Mouse (Mus musculus) neural tube, embryonic 14.5 days (tissue): Measurements from ENCODE around the gene Tfpi. TPM values are rescaled to one million over a fixed set of nuclear protein-coding genes. Genes with fewer than 3 reads are reported as not detected.

Experiments used
- ATAC-seq: fragments of 200-750 bp; cut with Nextera tagmentation; 2 replicates; pipeline ENCODE4 v1.8.0; 2017; ENCODE audit warnings: low read depth, mild to moderate bottlenecking, moderate TSS enrichment, moderate library complexity
- H3K27ac ChIP-seq: fragments of 300-500 bp; sonication (generic); 2 replicates; pipeline ENCODE4 v1.5.1; 2014; ENCODE audit warnings: low read depth, mild to moderate bottlenecking, control low read depth, low read length, moderate library complexity, mixed read lengths
- H3K27me3 ChIP-seq: fragments of 300-500 bp; sonication (generic); 2 replicates; pipeline ENCODE4 v1.6.1; 2014; ENCODE audit warnings: low read length; ENCODE audit not compliant: control insufficient read depth, insufficient read depth
- H3K36me3 ChIP-seq: fragments of 300-500 bp; sonication (generic); 2 replicates; pipeline ENCODE4 v1.6.1; 2014; ENCODE audit warnings: low read length, mixed read lengths; ENCODE audit not compliant: control insufficient read depth, insufficient read depth
- H3K4me1 ChIP-seq: fragments of 300-500 bp; sonication (generic); 2 replicates; pipeline ENCODE4 v1.6.1; 2014; ENCODE audit warnings: low read length; ENCODE audit not compliant: control insufficient read depth, insufficient read depth
- H3K4me2 ChIP-seq: fragments of 300-500 bp; sonication (generic); 2 replicates; pipeline ENCODE4 v1.6.1; 2014; ENCODE audit warnings: mild to moderate bottlenecking, low read depth, low read length, control low read depth
- H3K4me3 ChIP-seq: fragments of 300-500 bp; sonication (generic); 2 replicates; pipeline ENCODE4 v1.5.1; 2014; ENCODE audit warnings: low read depth, low read length, control low read depth, mixed read lengths
- H3K9ac ChIP-seq: fragments of 300-500 bp; sonication (generic); replicated peaks from 2 replicates; pipeline ENCODE4 v1.6.1; 2014; ENCODE audit warnings: low read depth, mild to moderate bottlenecking, control low read depth, low read length, mixed read lengths
- H3K9me3 ChIP-seq: fragments of 300-500 bp; sonication (generic); 2 replicates; pipeline ENCODE4 v1.6.1; 2016; ENCODE audit warnings: low read length; ENCODE audit not compliant: control insufficient read depth
- WGBS: fragments of 180-500 bp; shearing (Covaris S2); extraction: QIAGEN DNeasy Blood & Tissue Kit; methylation state at CpG from one replicate; pipeline ENCODE4 v1.1.7; 2014; 5-methylcytosine and 5-hydroxymethylcytosine counted together
- polyA plus RNA-seq: library from polyadenylated mRNA; unstranded; fragments of >200 nt; fragmentation: Nextera tagmentation; extraction: Ambion mirVana; gene quantifications from 2 replicates; pipeline ENCODE4 v1.2.1, GENCODE M21; 2014

Tfpi gene
- polyA plus RNA-seq, 1 experiment from 2014 or later: 4.5 TPM

- Histone ChIP-seq H3K4me1 (no peaks in the 10 kb centered on the region), H3K27ac (peak overlapping the region; percentile 12; the same call in 1 of the 2 replicates), H3K36me3 (no peaks in the 10 kb centered on the region), H3K4me3 (peak overlapping the region; percentile 14; the same call in 1 of the 2 replicates), H3K9ac (no peak overlapping the region), H3K27me3 (no peaks in the 10 kb centered on the region), H3K9me3 (no peaks in the 10 kb centered on the region), H3K4me2 (peak overlapping the region; percentile 35; the same call in 1 of the 2 replicates)
- WGBS: 46% methylated on average over 7 of the region's 7 CpGs
- peak; percentile 92 for ATAC-seq
These were observed 5.3 kb upstream of the Tfpi start for GRCm38 (mm10) chr2:84481863-84482262.

GRCm38 (mm10) chr2:84479036-84479435, 2.5 kb upstream of the Tfpi start:
- no peak for ATAC-seq
- Histone ChIP-seq H3K4me3 (no peak overlapping the region), H3K4me1 (no peaks in the 10 kb centered on the region), H3K4me2 (no peak overlapping the region), H3K9me3 (no peaks in the 10 kb centered on the region), H3K27ac (no peak overlapping the region), H3K27me3 (no peaks in the 10 kb centered on the region), H3K36me3 (no peaks in the 10 kb centered on the region), H3K9ac (no peak overlapping the region)
- 41% methylated on average over 3 of the region's 3 CpGs for WGBS

- Histone ChIP-seq H3K27me3 (no peaks in the 10 kb centered on the region), H3K4me1 (no peaks in the 10 kb centered on the region), H3K4me3 (no peak overlapping the region), H3K9me3 (no peaks in the 10 kb centered on the region), H3K36me3 (no peaks in the 10 kb centered on the region), H3K27ac (no peak overlapping the region), H3K4me2 (no peak overlapping the region), H3K9ac (no peak overlapping the region)
- WGBS: 94% methylated on average over 6 of the region's 6 CpGs
- ATAC-seq: no peak
These were observed 1.2 kb upstream of the Tfpi start for GRCm38 (mm10) chr2:84477759-84478158.

GRCm38 (mm10) chr2:84476131-84476530, 444 bp downstream of the Tfpi start:
- no peaks in the 10 kb centered on the region for H3K4me1 ChIP-seq
- H3K9me3 ChIP-seq: no peaks in the 10 kb centered on the region
- no peak overlapping the region for H3K27ac ChIP-seq
- H3K9ac ChIP-seq: no peak overlapping the region
- H3K27me3 ChIP-seq: no peaks in the 10 kb centered on the region
- H3K36me3 ChIP-seq: no peaks in the 10 kb centered on the region
- H3K4me2 ChIP-seq: no peak overlapping the region; the same call in 1 of the 2 replicates
- 60% methylated on average over 3 of the region's 3 CpGs for WGBS
- ATAC-seq: no peak
- peak overlapping the region; percentile 0; the same call in 1 of the 2 replicates for H3K4me3 ChIP-seq

- ATAC-seq: no peak
- Histone ChIP-seq H3K36me3 (no peaks in the 10 kb centered on the region), H3K9me3 (no peaks in the 10 kb centered on the region), H3K27me3 (no peaks in the 10 kb centered on the region), H3K9ac (no peak overlapping the region), H3K4me3 (no peak overlapping the region), H3K27ac (no peak overlapping the region), H3K4me1 (no peaks in the 10 kb centered on the region), H3K4me2 (no peak overlapping the region; the same call in 1 of the 2 replicates)
- 33% methylated on average over 1 of the region's 1 CpGs for WGBS
These were observed 974 bp downstream of the Tfpi start for GRCm38 (mm10) chr2:84475601-84476000.

- Histone ChIP-seq H3K4me2 (no peak overlapping the region), H3K9ac (0 out of 2 replicates have a peak overlapping the region, but pooled peaks have one; percentile 28), H3K4me1 (no peaks in the 10 kb centered on the region), H3K27me3 (no peaks in the 10 kb centered on the region), H3K9me3 (no peaks in the 10 kb centered on the region), H3K27ac (no peak overlapping the region), H3K4me3 (no peak overlapping the region), H3K36me3 (no peaks in the 10 kb centered on the region)
- no peak for ATAC-seq
- WGBS: 10% methylated on average over 6 of the region's 6 CpGs
These were observed 1.9 kb downstream of the Tfpi start for GRCm38 (mm10) chr2:84474651-84475050.

- 81% methylated on average over 14 of the region's 14 CpGs for WGBS
- no peak overlapping the region for H3K9ac ChIP-seq
- no peak for ATAC-seq
These were observed 2.5 kb downstream of the Tfpi start for GRCm38 (mm10) chr2:84473941-84474530.

GRCm38 (mm10) chr2:84467391-84467790, 9.2 kb downstream of the Tfpi start:
- ATAC-seq: no peak
- no peak overlapping the region for H3K9ac ChIP-seq
- H3K27me3 ChIP-seq: no peaks in the 10 kb centered on the region
- no peaks in the 10 kb centered on the region for H3K4me1 ChIP-seq
- no peak overlapping the region for H3K4me3 ChIP-seq
- 89% methylated on average over 4 of the region's 4 CpGs for WGBS
- no peaks in the 10 kb centered on the region for H3K9me3 ChIP-seq
- no peak overlapping the region for H3K27ac ChIP-seq
- H3K4me2 ChIP-seq: no peak overlapping the region
- H3K36me3 ChIP-seq: no peaks in the 10 kb centered on the region

More at GRCm38 (mm10) chr2:84473941-84474530, 2.5 kb downstream of the Tfpi start:
- Histone ChIP-seq H3K4me3 (no peak overlapping the region), H3K4me1 (no peaks in the 10 kb centered on the region), H3K4me2 (no peak overlapping the region), H3K9me3 (no peaks in the 10 kb centered on the region), H3K27ac (no peak overlapping the region), H3K27me3 (no peaks in the 10 kb centered on the region), H3K36me3 (no peaks in the 10 kb centered on the region)

GRCm38 (mm10) chr2:84464956-84465355, 11.6 kb downstream of the Tfpi start:
- no peak overlapping the region for H3K27ac ChIP-seq
- H3K4me2 ChIP-seq: no peak overlapping the region
- no peaks in the 10 kb centered on the region for H3K27me3 ChIP-seq
- ATAC-seq: no peak
- H3K4me1 ChIP-seq: no peaks in the 10 kb centered on the region
- no peaks in the 10 kb centered on the region for H3K36me3 ChIP-seq
- 50% methylated on average over 7 of the region's 7 CpGs for WGBS
- no peak overlapping the region for H3K9ac ChIP-seq
- no peak overlapping the region for H3K4me3 ChIP-seq
- no peaks in the 10 kb centered on the region for H3K9me3 ChIP-seq
